Mouse (Mus musculus) MEL (cell line): ENCODE results near the gene Parp12.

Experiments
- CHD1 ChIP-seq: IDR thresholded peaks from 2 replicates; pipeline ENCODE4 v1.6.1; 2012; ENCODE audit warnings: low read depth, mild to moderate bottlenecking, inconsistent platforms, low read length, improper control_type of control experiment
- CTCF ChIP-seq, 3 experiments: IDR thresholded peaks in 2 of 3; conservative IDR thresholded peaks in 1 of 3; 2 replicates each; pipeline ENCODE4 v1.5.1; 2011 to 2012; ENCODE audit warnings: low read length in 3 of 3, low read depth in 2 of 3, mild to moderate bottlenecking in 2 of 3, improper control_type of control experiment in 1 of 3, inconsistent platforms in 1 of 3, mixed read lengths in 1 of 3, moderate library complexity in 1 of 3; ENCODE audit not compliant: control insufficient read depth in 1 of 3, insufficient read depth in 1 of 3, poor library complexity in 1 of 3, severe bottlenecking in 1 of 3
- JUND ChIP-seq: IDR thresholded peaks from 2 replicates; pipeline ENCODE4 v1.6.1; 2011; ENCODE audit warnings: low read depth, mild to moderate bottlenecking, improper control_type of control experiment, low read length
- MAX ChIP-seq: IDR thresholded peaks from 2 replicates; pipeline ENCODE4 v1.6.1; 2011; ENCODE audit warnings: low read length, improper control_type of control experiment
- POLR2A ChIP-seq, 2 experiments: IDR thresholded peaks; 2 replicates each; pipeline ENCODE4 v1.6.1; 2011 to 2012; ENCODE audit warnings: low read length in 2 of 2, mild to moderate bottlenecking in 2 of 2, control low read depth in 1 of 2, improper control_type of control experiment in 1 of 2, low read depth in 1 of 2, moderate library complexity in 1 of 2; ENCODE audit not compliant: control insufficient read depth in 1 of 2, insufficient read depth in 1 of 2, poor library complexity in 1 of 2
- POLR2AphosphoS2 ChIP-seq: IDR thresholded peaks from 2 replicates; pipeline ENCODE4 v1.6.1; 2011; ENCODE audit warnings: low read length, improper control_type of control experiment
- RAD21 ChIP-seq: IDR thresholded peaks from 2 replicates; pipeline ENCODE4 v1.6.1; 2011; ENCODE audit warnings: mild to moderate bottlenecking, low read depth, low read length, improper control_type of control experiment

GRCm38 (mm10) chr6:39061180-39061579 is 57.0 kb downstream of the Parp12 start:
- TF ChIP-seq POLR2A (IDR thresholded peaks at IDR 0.05; ENCODE audit: control insufficient read depth in 1 of 2, insufficient read depth in 1 of 2, low read depth in 1 of 2, low read length in 2 of 2, poor library complexity in 1 of 2) (no peak), MAX (no peak), CHD1 (no peak), POLR2AphosphoS2 (no peak), RAD21 (no peak), CTCF (IDR thresholded peaks at IDR 0.05 in 2 of 3, conservative IDR thresholded peaks at IDR 0.05 in 1 of 3; ENCODE audit: control insufficient read depth in 1 of 3, insufficient read depth in 1 of 3, low read depth in 2 of 3, low read length in 3 of 3, poor library complexity in 1 of 3, severe bottlenecking in 1 of 3) (no peak), JUND (no peak)
